Mouse (Mus musculus): ENCODE measurements around the gene BC100530. TPM values are rescaled to one million over a fixed set of nuclear protein-coding genes. Genes with fewer than 3 reads are reported as not detected.
"Not testable (repeated sequence)": the region's sequence is repeated elsewhere in the genome, so short reads cannot be mapped to it uniquely, and the experiment has no call there.

The BC100530 gene
- total RNA-seq (2018; cell fraction: chromatin; rRNA removed), result not detected
- not detected for total RNA-seq (2018; cell fraction: cytosol; rRNA removed)
- total RNA-seq (2018; cell fraction: nucleus; rRNA removed), result not detected
- polyA plus RNA-seq (2018), result not detected in 3 replicates

DNA sequence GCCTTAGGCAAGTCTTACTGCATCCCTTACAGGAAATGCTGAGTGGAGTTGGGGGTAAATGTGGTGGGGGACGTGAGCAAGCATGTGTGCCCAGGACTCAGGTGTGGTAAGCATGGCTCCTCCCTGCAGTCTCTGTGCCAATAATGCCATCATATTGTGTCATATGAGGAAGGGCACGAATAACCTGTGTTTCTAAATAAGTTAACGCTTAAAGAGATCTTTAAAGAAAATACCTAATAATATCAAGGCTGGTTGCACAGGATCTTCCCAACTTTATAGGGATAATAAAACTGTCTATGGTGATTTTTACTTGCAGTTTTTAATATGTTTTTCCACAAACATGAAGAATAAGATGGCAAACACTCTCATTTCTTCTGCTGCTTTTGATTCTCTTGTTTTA lies at the start of gene BC100530:
Gene BC100530 (minus strand): TSS at position 101 of the 400 bp plus-strand sequence.
- H3K27ac ChIP-seq; H3K36me3 ChIP-seq (ENCODE audit: inconsistent target); H3K79me2 ChIP-seq (ENCODE audit: inconsistent target); H3K4me3 ChIP-seq (ENCODE audit: inconsistent target): not testable (repeated sequence)
- 7% methylated on average over 1 of the region's 3 CpGs for WGBS (ENCODE audit: missing documents)

DNA sequence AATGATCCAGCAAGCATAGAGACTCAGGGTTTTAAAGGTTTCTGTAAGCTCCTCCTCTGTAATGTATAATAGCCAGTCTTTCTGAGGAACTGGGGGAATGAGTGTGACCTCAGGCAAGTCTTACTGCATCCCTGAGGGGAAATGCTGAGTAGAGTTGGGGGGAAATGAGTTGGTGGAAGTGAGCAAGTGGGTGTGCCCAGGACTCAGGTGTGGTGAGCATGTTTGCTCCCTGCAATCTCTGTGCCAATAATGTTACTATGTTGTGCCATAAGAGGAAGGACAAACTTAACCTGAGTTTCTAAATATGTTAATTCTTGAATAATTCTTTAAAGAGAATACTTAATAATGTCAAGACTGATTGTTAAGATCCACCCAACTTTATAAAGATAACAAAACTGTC lies 40.8 kb upstream of the BC100530 start, which contains the start of gene Stfa2:
Gene Stfa2 (minus strand): TSS at position 101 of the 400 bp plus-strand sequence.
- H3K27ac ChIP-seq, result no peak within 1 kb of the TSS

DNA sequence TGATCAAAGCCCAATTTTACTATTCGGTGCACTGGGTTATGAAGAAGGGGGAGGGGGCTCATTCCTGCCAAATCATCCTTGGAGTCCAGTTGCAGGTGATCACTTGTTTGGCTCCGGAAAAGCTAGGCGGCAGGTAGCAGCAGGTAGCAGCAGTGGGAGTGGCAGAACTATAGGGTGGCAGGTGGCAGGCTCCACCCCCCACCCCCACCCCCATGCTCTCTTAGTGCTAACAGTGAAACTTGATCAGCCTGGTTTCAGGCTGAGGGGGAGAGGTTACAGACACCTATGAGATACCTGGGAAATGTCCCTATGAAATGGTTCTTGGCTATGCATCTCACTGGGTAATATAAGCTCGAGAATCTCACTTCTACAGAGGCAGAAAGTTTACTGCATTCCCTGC lies 21.5 kb upstream of the BC100530 start:
- Histone ChIP-seq H3K4me3 (ENCODE audit: inconsistent target) (no peak overlapping the region), H3K27ac (no peak overlapping the region), H3K36me3 (ENCODE audit: inconsistent target) (no peaks in the 10 kb centered on the region), H3K79me2 (ENCODE audit: inconsistent target) (no peaks in the 10 kb centered on the region)
- 30% methylated on average over 4 of the region's 4 CpGs for WGBS (ENCODE audit: missing documents)

More for the DNA sequence above, 40.8 kb upstream of the BC100530 start, which contains the start of gene Stfa2:
- Histone ChIP-seq H3K4me3 (ENCODE audit: inconsistent target) (no peak within 1 kb of the TSS), H3K36me3 (ENCODE audit: inconsistent target) (no peaks in the 10 kb centered on the region), H3K79me2 (ENCODE audit: inconsistent target) (no peaks in the 10 kb centered on the region)

DNA sequence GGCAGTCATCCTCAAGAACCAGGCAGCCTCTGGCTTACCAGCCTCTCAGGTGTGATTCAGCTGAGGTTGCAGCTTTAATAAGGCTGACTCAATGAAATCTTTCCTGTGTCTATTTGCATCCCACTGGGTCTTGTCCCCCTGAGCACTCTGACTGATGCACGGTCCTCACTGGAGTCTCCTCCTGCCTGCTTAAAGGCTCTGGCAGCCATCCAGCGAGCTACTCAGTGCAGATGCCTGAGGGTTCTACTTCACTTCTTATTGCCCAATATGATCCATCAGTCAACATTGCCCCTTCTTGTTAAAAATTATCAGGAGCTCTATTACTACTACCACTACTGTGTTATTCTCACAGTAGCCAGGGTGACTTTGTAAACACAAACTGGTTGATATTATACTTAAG lies 30.4 kb downstream of the BC100530 start:
- Histone ChIP-seq H3K4me3 (ENCODE audit: inconsistent target) (no peak overlapping the region), H3K27ac (no peak overlapping the region), H3K36me3 (ENCODE audit: inconsistent target) (no peaks in the 10 kb centered on the region), H3K79me2 (ENCODE audit: inconsistent target) (no peaks in the 10 kb centered on the region)
- WGBS (ENCODE audit: missing documents), result 76% methylated on average over 2 of the region's 2 CpGs

DNA sequence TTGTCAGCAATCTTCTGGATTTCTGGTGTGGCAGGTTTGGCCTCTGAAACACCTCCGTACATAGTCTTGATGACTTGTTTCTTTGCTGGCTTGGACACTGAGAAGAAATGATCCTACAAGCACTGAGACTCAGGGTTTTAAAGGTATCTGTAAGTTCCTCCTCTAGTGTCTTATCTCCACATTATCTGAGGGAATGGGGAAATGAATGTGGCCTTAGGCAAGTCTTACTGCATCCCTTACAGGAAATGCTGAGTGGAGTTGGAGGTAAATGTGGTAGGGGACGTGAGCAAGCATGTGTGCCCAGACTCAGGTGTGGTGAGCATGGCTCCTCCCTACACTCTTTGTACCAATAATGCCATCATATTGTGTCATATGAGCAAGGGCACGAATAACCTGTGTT lies 33.3 kb downstream of the BC100530 start, which contains the start of gene BC117090:
Gene BC117090 (minus strand): TSS at position 101 of the 400 bp plus-strand sequence.
- no peak within 1 kb of the TSS for H3K27ac ChIP-seq

DNA sequence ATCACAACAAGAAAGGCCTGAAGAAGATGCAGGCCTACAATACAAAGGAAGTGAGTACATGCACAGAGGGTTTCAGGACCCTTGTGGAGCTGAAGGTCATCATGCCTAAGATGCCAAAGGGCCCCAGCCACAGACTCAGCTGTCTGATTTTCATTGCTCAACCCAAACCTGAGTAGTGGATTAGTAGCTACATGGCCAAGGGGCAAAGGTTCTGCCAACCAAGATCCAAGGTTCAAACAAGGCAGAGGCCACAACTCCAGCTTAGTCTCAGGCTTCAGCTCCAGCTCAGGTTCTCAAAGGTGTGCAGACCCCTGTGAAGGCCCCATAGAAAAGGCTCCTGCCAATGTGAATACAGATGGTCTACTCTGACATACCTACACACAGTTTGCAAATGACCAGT lies 48.3 kb downstream of the BC100530 start:
- Histone ChIP-seq H3K79me2 (ENCODE audit: inconsistent target) (no peaks in the 10 kb centered on the region), H3K4me3 (ENCODE audit: inconsistent target) (no peak overlapping the region), H3K27ac (no peak overlapping the region), H3K36me3 (ENCODE audit: inconsistent target) (no peaks in the 10 kb centered on the region)

More for the DNA sequence above, 33.3 kb downstream of the BC100530 start, which contains the start of gene BC117090:
- H3K4me3 ChIP-seq (ENCODE audit: inconsistent target), result no peak within 1 kb of the TSS
- H3K79me2 ChIP-seq (ENCODE audit: inconsistent target), result no peaks in the 10 kb centered on the region
- 62% methylated on average over 3 of the region's 3 CpGs for WGBS (ENCODE audit: missing documents)
- H3K36me3 ChIP-seq (ENCODE audit: inconsistent target), result no peaks in the 10 kb centered on the region

DNA sequence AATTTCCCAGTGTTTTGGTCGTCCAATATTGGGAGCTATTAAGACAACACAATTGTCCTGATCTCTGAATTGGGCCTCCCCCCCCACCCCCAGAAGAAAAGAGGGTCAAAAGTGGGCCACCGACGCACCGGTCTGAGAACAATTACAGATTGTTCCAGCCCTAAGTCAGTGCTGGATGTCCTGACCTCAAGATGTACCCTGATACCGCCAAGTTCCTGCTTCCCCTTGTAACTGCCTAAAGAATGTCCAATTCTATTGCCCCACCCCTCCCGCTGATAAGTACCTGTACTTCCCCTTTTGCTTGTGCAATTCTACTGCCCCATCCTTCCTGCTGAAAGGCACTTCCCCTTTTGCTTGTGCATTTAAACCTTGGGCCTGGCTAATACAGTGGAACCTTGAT lies 51.4 kb downstream of the BC100530 start:
- 70% methylated on average over 4 of the region's 6 CpGs for WGBS (ENCODE audit: missing documents)
- H3K27ac ChIP-seq; H3K36me3 ChIP-seq (ENCODE audit: inconsistent target); H3K79me2 ChIP-seq (ENCODE audit: inconsistent target); H3K4me3 ChIP-seq (ENCODE audit: inconsistent target): not testable (repeated sequence)

Other genes starting within 250 kb of the BC100530 start
- not detected in 3 replicates for gene Csta1, start 236.5 kb downstream of the BC100530 start, polyA plus RNA-seq (2018)
- 1.5 TPM in 1 of 3 replicates, not detected in the others for gene Stfa2l1, start 210.9 kb downstream of the BC100530 start, polyA plus RNA-seq (2018)
- gene Gm5483, start 183.5 kb downstream of the BC100530 start, polyA plus RNA-seq (2018), result not detected in 3 replicates
- gene Gm5416, start 157.3 kb downstream of the BC100530 start, polyA plus RNA-seq (2018), result not detected in 3 replicates
- not detected in 3 replicates for gene 2010005H15Rik, start 146.3 kb downstream of the BC100530 start, polyA plus RNA-seq (2018)
- gene Stfa1, start 90.8 kb downstream of the BC100530 start, polyA plus RNA-seq (2018), result not detected in 3 replicates
- not detected in 3 replicates for gene BC117090, start 33.4 kb downstream of the BC100530 start, polyA plus RNA-seq (2018)
- not detected in 3 replicates for gene Stfa2, start 40.7 kb upstream of the BC100530 start, polyA plus RNA-seq (2018)
- not detected in 3 replicates for gene Stfa3, start 87.6 kb upstream of the BC100530 start, polyA plus RNA-seq (2018)
- gene Casr, start 194.4 kb upstream of the BC100530 start, polyA plus RNA-seq (2018), result not detected in 3 replicates

Data from macrophage (primary cell).